Mouse (Mus musculus) erythroblast, embryonic 14.5 days (primary cell): ENCODE results near the gene Ap1m2. TPM values are rescaled to one million over a fixed set of nuclear protein-coding genes. Genes with fewer than 3 reads are reported as not detected.
A peak's percentile ranks its signal among the peaks of the same experiment; 100 is the strongest.
"Not testable (repeated sequence)": the region's sequence is repeated elsewhere in the genome, so short reads cannot be mapped to it uniquely, and the experiment has no call there.

Experiments used
- H3K27me3 ChIP-seq: 2 replicates; pipeline ENCODE4 v1.6.1; 2012; ENCODE audit warnings: inconsistent platforms; ENCODE audit not compliant: control insufficient read depth
- H3K36me3 ChIP-seq: 2 replicates; pipeline ENCODE4 v1.6.1; 2012; ENCODE audit warnings: mild to moderate bottlenecking, inconsistent platforms; ENCODE audit not compliant: control insufficient read depth
- H3K4me1 ChIP-seq: 2 replicates; pipeline ENCODE4 v1.6.1; 2012; ENCODE audit warnings: inconsistent platforms; ENCODE audit not compliant: control insufficient read depth
- H3K4me3 ChIP-seq: replicated peaks from 2 replicates; pipeline ENCODE3; 2012; ENCODE audit warnings: moderate library complexity, mild to moderate bottlenecking, inconsistent platforms
- H3K9me3 ChIP-seq: 2 replicates; pipeline ENCODE4 v1.6.1; 2012; ENCODE audit warnings: low read length, inconsistent platforms, mixed read lengths; ENCODE audit not compliant: control insufficient read depth
- GATA1 ChIP-seq: IDR thresholded peaks from 2 replicates; pipeline ENCODE4 v1.6.1; 2012; ENCODE audit warnings: low read length, inconsistent platforms, mixed read lengths
- TAL1 ChIP-seq: IDR thresholded peaks from 3 replicates; pipeline ENCODE4 v1.6.1; 2012; ENCODE audit warnings: low read length, inconsistent platforms, mixed read lengths
- polyA plus RNA-seq: library from polyadenylated mRNA; stranded (reverse); fragments of >175 nt; gene quantifications from 2 replicates; pipeline ENCODE4 v1.2.3, GENCODE M21; 2012

Gene Ap1m2
- polyA plus RNA-seq, 1 experiment = not detected

DNA sequence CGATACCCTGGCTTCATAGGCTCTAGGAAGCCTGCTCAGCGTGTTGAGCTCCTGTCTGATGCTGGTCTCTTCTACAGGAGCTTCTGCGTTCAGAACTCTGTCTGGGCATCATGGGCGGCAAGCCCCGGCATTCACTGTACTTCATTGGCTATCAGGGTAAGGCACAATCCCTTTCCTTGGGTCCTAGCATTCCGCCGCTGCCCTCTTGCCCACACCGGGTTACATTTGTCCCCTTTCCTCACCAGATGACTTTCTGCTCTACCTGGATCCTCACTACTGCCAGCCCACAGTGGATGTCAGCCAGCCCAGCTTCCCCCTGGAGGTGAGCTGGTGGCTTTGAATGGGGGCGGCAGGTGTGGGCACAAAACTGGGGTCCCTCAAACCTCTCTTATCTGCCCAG lies 39.7 kb downstream of the Ap1m2 start:
- no peak for TF ChIP-seq GATA1
- H3K9me3 ChIP-seq = no peaks in the 10 kb centered on the region
- H3K27me3 ChIP-seq = no peaks in the 10 kb centered on the region
- H3K4me1 ChIP-seq = peaks cover 65% of the 10 kb centered on the region
- H3K36me3 ChIP-seq = peaks cover 100% of the 10 kb centered on the region
- H3K4me3 ChIP-seq = no peak overlapping the region

DNA sequence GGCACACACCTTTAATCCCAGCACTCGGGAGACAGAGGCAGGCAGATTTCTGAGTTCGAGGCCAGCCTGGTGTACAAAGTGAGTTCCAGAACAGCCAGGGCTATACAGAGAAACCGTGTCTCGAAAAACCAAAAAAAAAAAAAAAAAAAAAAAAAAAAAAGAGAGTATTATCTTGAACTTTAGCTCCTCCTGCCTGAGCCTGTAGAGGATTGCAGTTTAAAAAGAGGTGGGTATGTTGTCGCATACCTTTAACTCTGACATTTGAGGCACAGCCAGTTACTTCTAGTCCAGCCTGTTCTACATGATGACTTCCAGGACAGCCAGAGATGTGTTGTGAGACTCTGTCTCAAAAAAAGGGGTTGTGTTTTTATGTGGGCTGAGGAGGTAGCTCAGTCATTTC lies 42.5 kb downstream of the Ap1m2 start:
- not testable (repeated sequence) for H3K4me3 ChIP-seq
- peaks cover 66% of the 10 kb centered on the region for H3K4me1 ChIP-seq

DNA sequence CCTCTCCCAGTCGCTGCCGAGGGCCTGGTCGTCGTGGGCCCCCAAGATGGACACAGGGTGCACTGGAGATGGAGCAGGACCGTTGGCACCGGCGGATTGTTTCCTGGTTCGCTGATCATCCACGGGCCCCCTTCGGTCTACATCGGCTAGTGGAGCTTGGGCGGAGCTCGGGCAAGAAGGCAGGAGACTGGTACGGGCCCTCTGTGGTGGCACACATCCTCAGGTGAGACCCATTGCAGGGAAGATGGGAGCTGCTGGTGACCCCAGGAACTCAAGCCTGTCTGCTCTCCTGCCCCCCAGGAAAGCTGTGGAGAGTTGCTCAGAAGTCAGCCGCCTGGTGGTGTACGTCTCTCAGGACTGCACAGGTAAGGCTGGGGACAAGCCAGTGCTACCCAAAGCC lies 43.8 kb downstream of the Ap1m2 start:
- peak overlapping the region; percentile 21 for H3K4me3 ChIP-seq
- peaks cover 64% of the 10 kb centered on the region for H3K4me1 ChIP-seq
- H3K9me3 ChIP-seq = no peaks in the 10 kb centered on the region
- TF ChIP-seq TAL1 = no peak
- no peak for TF ChIP-seq GATA1
- no peaks in the 10 kb centered on the region for H3K27me3 ChIP-seq
- peaks cover 78% of the 10 kb centered on the region for H3K36me3 ChIP-seq

More for the DNA sequence above, 42.5 kb downstream of the Ap1m2 start:
- H3K36me3 ChIP-seq = peaks cover 91% of the 10 kb centered on the region
- not testable (repeated sequence) for H3K27me3 ChIP-seq, H3K9me3 ChIP-seq

DNA sequence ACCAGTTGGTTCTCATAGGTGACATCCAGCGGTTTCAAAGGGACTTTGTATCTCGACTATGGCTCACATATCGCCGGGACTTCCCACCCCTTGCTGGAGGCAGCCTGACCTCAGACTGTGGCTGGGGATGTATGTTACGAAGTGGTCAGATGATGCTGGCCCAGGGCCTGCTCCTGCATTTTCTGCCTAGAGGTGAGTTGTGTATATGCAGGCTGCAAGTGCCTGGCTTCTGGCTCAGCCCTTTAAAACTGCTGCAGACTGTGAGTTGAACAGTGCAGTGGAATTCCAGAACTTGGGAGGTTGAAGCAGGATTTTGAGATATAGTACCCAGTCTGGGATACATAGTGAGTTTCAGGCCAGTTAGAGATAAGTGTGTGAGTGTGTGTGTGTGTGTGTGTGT lies 45.2 kb downstream of the Ap1m2 start:
- peaks cover 64% of the 10 kb centered on the region for H3K36me3 ChIP-seq
- H3K4me1 ChIP-seq = peaks cover 71% of the 10 kb centered on the region
- H3K4me3 ChIP-seq = peak overlapping the region; percentile 87
- no peaks in the 10 kb centered on the region for H3K9me3 ChIP-seq
- TF ChIP-seq GATA1 (no peak), TAL1 (no peak)
- no peaks in the 10 kb centered on the region for H3K27me3 ChIP-seq

DNA sequence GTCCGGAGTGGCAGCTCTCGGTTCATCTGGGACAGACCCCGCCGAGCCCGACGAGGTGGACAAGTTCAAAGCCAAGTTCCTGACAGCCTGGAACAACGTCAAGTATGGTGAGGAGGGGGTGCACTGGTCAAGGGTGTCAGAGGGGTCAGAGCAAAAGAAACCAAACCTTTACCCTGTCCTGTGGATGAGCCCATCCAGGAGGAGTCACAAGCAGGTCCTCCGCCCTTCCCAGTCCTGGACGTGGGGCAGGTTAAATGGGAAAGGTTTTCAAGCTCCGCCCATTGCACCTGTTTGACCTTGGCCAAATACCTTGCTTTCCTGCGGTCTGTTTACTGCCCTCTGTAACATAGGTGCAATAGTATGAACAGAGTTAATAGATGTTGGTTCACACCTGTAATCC lies 46.5 kb downstream of the Ap1m2 start:
- peaks cover 51% of the 10 kb centered on the region for H3K36me3 ChIP-seq
- H3K4me1 ChIP-seq = peaks cover 71% of the 10 kb centered on the region
- H3K9me3 ChIP-seq = no peaks in the 10 kb centered on the region
- H3K4me3 ChIP-seq = peak overlapping the region; percentile 87
- TF ChIP-seq GATA1 (no peak), TAL1 (no peak)
- peaks cover 1% of the 10 kb centered on the region for H3K27me3 ChIP-seq

DNA sequence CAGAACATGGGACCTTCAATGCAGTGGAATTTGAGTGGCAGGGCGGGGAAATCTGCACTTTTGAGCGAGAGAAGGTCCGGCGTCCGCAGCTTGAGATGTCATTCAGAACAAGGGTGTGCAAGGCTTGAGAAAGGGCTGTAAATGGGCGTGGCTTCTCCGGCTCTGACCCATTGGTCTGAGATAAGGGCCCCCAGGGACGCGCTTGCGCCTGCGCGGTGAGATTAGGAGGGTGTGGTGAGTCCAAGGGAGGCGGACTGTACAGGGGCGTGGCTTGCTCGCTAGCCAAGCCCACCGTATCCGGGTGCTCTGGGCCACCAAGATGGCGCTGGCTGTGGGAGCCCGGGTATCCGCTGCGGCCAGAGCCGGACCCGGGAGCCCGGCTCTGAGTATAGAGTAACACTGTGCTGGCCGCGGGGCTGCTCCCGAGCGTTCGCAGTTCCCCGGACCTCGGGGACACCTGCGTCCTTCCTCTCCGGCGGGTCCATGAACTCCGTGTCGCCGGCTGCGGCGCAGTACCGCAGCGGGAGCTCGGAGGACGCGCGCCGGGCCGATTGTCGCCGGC lies 47.1 kb downstream of the Ap1m2 start, which contains the start of gene Atg4d:
Atg4d (plus strand) TSS at position 294 of the 562 bp plus-strand sequence.
- peak; percentile 66 for TF ChIP-seq TAL1
- TF ChIP-seq GATA1 = peak; percentile 93
- H3K4me3 ChIP-seq = peak within 1 kb of the TSS; percentile 87
- peaks cover 7% of the 10 kb centered on the region for H3K27me3 ChIP-seq
- H3K9me3 ChIP-seq = no peaks in the 10 kb centered on the region
- peaks cover 46% of the 10 kb centered on the region for H3K36me3 ChIP-seq
- H3K4me1 ChIP-seq = peaks cover 70% of the 10 kb centered on the region

DNA sequence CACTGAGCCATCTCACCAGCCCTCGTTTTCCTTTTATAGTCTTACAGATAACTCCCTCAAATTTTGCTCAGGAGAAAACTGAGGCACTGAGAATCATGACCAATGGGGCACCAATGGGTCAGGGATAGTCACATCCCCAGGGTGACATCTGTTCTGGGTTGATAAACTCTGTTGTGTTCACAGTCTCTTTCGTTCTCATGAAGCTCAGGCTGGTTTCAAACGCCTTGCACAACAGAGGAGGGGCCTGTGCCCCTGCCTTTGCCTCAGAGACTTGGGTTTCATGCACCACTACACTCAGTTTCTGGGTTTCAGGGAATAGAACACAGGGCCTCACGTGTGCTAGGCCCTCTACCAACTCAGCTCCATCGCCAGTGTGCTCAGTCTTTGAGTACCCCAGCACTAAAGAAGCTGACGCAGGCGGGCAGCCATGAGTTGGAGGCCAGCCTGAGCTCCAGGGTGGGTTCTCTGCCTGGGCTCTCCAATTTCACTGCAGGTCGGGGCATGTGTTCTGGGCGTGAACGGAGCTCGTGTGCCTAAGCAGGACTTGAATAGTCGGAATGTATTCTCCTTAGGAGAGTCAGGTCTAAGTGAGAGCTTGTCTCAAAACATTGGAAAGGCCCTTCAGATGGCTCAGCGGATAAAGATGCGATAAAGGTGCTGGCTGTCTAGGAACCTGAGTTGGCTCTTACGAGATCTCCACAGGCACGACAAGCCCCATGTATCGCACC lies 47.7 kb downstream of the Ap1m2 start:
- no peaks in the 10 kb centered on the region for H3K9me3 ChIP-seq
- peak overlapping the region; percentile 87 for H3K4me3 ChIP-seq
- TF ChIP-seq GATA1 (peak; percentile 44; the same call in 1 of the 2 replicates), TAL1 (peak; percentile 79)
- peaks cover 65% of the 10 kb centered on the region for H3K4me1 ChIP-seq
- H3K27me3 ChIP-seq = peaks cover 11% of the 10 kb centered on the region
- peaks cover 40% of the 10 kb centered on the region for H3K36me3 ChIP-seq

DNA sequence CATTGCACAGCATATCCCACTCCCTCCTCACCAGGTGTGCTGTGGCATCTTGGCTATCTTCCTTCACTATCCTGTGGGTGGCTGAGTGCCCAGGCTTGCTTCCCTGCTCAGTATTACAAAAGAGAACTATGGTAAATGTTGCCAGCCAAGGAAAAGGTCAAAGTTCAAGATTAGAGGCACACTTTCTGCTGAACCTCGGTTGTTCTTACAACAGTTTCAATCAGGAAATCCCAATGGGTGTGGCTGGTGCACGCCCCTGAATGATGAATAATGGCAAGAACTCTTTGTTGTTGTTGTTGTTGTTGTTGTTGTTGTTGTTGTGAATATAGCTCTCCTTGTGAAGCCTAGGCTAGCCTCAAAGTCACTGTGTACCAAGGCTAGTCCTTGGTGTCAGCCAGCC lies 50.3 kb downstream of the Ap1m2 start:
- Histone ChIP-seq H3K9me3 (no peaks in the 10 kb centered on the region), H3K27me3 (peaks cover 18% of the 10 kb centered on the region), H3K36me3 (peaks cover 14% of the 10 kb centered on the region), H3K4me3 (no peak overlapping the region), H3K4me1 (peaks cover 47% of the 10 kb centered on the region)
- TF ChIP-seq TAL1 = no peak
- TF ChIP-seq GATA1 = no peak

DNA sequence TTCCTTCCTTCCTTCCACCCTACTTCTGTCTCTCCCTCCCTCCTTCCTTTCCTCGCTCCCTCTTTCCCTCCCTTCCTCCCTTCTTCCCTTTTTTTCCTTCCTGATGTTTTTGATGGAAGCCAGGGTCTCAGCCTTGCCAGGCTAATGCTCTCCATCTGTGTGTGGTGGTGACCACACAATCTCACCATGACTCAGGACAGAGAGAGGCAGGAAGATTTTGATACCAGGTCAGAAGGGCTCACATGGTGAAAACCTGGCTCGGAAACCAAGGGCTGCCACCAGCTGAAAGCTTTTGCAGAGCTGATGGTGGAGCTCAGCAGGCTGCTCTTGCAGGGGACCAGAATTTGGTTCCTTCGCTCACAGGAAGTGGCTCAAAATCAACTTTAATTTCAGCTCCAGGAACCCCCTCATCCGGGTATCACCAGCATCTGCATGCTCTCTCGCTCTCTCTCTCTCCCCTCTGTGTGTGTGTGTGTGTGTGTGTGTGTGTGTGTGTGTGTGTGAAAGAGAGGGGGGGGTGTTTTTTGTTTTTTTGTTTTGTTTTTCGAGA lies 51.6 kb downstream of the Ap1m2 start:
- TF ChIP-seq GATA1 = no peak
- TF ChIP-seq TAL1 = no peak
- no peaks in the 10 kb centered on the region for H3K9me3 ChIP-seq
- peaks cover 35% of the 10 kb centered on the region for H3K4me1 ChIP-seq
- peaks cover under 1% of the 10 kb centered on the region for H3K36me3 ChIP-seq
- H3K27me3 ChIP-seq = peaks cover 18% of the 10 kb centered on the region
- no peak overlapping the region for H3K4me3 ChIP-seq

DNA sequence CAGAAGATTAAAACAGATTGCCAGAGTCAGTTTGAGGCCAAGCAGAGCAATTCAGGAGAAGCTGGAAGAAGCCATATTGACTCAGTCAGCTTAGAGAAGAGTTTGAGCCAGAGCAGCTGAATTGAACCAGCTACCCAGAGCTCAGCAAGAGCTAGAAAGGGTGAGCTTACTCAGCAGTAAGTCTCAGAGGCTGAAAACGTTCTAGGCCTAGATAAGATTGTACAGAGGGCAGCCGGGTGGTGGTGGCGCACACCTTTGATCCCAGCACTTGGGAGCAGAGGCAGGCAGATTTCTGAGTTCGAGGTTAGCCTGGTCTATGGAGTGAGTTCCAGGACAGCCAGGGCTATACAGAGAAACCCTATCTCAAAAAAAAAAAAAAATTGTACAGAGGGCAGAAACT lies 55.8 kb downstream of the Ap1m2 start:
- not testable (repeated sequence) for H3K4me3 ChIP-seq, H3K9me3 ChIP-seq, H3K36me3 ChIP-seq, H3K4me1 ChIP-seq
- H3K27me3 ChIP-seq = peaks cover 47% of the 10 kb centered on the region
